Mouse (Mus musculus) liver, embryonic 12.5 days (tissue): ENCODE data around the gene Gm7861. TPM values are rescaled to one million over a fixed set of nuclear protein-coding genes. Genes with fewer than 3 reads are reported as not detected.
"Not testable (repeated sequence)": the region's sequence is repeated elsewhere in the genome, so short reads cannot be mapped to it uniquely, and the experiment has no call there.

Source experiments
- ATAC-seq: fragments of 200-750 bp; cut with Nextera tagmentation; 2 replicates; pipeline ENCODE4 v1.8.0; 2017; ENCODE audit warnings: moderate number of reproducible peaks, mild to moderate bottlenecking, moderate library complexity
- H3K27ac ChIP-seq: fragments of 300-500 bp; sonication (generic); 2 replicates; pipeline ENCODE4 v1.5.1; 2016; ENCODE audit warnings: mild to moderate bottlenecking
- H3K27me3 ChIP-seq: fragments of 300-500 bp; sonication (generic); replicated peaks from 2 replicates; pipeline ENCODE4 v1.6.1; 2016; ENCODE audit warnings: mild to moderate bottlenecking, moderate library complexity
- H3K36me3 ChIP-seq: fragments of 300-500 bp; sonication (generic); 2 replicates; pipeline ENCODE4 v1.6.1; 2016; ENCODE audit warnings: mild to moderate bottlenecking, moderate library complexity
- H3K4me1 ChIP-seq: fragments of 300-500 bp; sonication (generic); 2 replicates; pipeline ENCODE4 v1.6.1; 2016
- H3K4me2 ChIP-seq: fragments of 300-500 bp; sonication (generic); 2 replicates; pipeline ENCODE4 v1.6.1; 2016; ENCODE audit warnings: mild to moderate bottlenecking, moderate library complexity
- H3K4me3 ChIP-seq: fragments of 300-500 bp; sonication (generic); 2 replicates; pipeline ENCODE4 v1.5.1; 2016; ENCODE audit warnings: mild to moderate bottlenecking, moderate library complexity
- H3K9ac ChIP-seq: fragments of 300-500 bp; sonication (generic); 2 replicates; pipeline ENCODE4 v1.6.1; 2016; ENCODE audit warnings: mild to moderate bottlenecking, moderate library complexity
- H3K9me3 ChIP-seq: fragments of 300-500 bp; sonication (generic); replicated peaks from 2 replicates; pipeline ENCODE4 v1.6.1; 2016; ENCODE audit warnings: mild to moderate bottlenecking, moderate library complexity
- WGBS: fragments of 180-500 bp; shearing (Covaris S2); methylation state at CpG from one replicate; pipeline ENCODE4 v1.1.7; 2016; ENCODE audit not compliant: insufficient replicate concordance; 5-methylcytosine and 5-hydroxymethylcytosine counted together
- polyA plus RNA-seq: library from polyadenylated mRNA; unstranded; fragments of >200 nt; fragmentation: Nextera tagmentation; extraction: Ambion mirVana; gene quantifications from 2 replicates; pipeline ENCODE4 v1.2.1, GENCODE M21; 2016

The Gm7861 gene
- not detected in 2 replicates for polyA plus RNA-seq

DNA sequence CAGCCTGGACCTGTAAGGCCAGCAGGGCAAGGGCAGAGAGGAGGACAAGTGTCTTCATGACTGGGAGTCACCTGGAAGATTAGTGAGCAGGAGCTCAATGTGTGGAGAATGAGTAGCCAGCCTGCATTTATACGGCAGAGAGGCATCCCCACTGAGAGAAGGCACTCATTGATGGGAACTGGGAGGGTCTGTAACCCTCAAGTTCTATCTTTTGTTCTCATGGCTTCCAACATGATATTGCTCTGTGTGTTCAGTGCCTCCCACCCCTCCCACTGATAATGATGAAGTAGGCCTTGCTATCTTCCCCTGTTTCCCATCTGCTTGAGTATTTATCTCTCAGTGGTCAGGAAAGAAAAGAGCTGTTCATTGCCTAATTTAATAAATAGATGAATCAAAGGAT lies at the start of gene Gm7861:
TSS of gene Gm7861 (minus strand) at position 101 of the 400 bp plus-strand sequence.
- not testable (repeated sequence) for H3K4me3 ChIP-seq, H3K27me3 ChIP-seq, H3K9ac ChIP-seq, H3K9me3 ChIP-seq, H3K27ac ChIP-seq, H3K4me2 ChIP-seq, ATAC-seq, H3K4me1 ChIP-seq, H3K36me3 ChIP-seq
- WGBS: no CpG with 5 or more reads among the region's 1 CpGs

DNA sequence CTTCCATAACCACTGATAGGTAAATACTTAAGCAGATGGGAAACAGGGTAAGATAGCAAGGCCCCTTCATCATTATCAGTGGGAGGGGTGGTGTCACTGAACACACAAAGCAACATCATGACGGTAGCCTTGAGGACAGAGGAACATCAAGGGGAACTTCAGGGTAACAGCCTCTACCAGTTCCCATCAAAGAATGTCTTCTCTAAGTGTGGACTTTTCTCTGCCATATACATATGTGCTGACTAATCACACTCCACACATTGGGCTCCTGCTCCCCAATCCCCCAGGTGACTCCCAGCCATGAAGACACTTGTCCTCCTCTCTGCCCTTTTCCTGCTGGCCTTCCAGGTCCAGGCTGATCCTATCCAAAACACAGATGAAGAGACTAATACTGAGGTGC lies 23.6 kb upstream of the Gm7861 start, which contains the start of gene Defa26:
TSS of gene Defa26 (plus strand) at position 301 of the 400 bp plus-strand sequence.
- not testable (repeated sequence) for H3K9me3 ChIP-seq, H3K4me3 ChIP-seq, H3K4me2 ChIP-seq, H3K27ac ChIP-seq, H3K36me3 ChIP-seq, H3K27me3 ChIP-seq, H3K9ac ChIP-seq, H3K4me1 ChIP-seq, ATAC-seq
- WGBS: no CpG with 5 or more reads among the region's 1 CpGs

DNA sequence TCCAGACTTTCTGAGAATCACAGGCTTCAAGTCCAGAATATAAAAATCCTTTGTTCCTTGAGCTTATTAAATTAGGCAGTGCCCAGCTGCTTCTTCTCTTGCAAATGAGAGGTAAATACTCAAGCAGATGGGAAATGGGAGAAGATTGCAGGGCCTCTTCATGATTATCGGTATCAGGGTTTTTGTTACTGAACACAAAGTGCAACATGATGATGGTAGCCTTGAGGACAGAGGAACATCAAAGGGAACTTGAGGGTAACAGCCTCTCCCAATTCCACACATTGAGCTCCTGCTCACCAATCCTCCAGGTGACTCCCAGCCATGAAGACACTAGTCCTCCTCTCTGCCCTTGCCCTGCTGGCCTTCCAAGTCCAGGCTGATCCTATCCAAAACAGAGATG lies 11.6 kb downstream of the Gm7861 start, which contains the start of gene Defa28:
TSS of gene Defa28 (plus strand) at position 301 of the 400 bp plus-strand sequence.
- not testable (repeated sequence) for H3K4me2 ChIP-seq
- no CpG with 5 or more reads among the region's 1 CpGs for WGBS

DNA sequence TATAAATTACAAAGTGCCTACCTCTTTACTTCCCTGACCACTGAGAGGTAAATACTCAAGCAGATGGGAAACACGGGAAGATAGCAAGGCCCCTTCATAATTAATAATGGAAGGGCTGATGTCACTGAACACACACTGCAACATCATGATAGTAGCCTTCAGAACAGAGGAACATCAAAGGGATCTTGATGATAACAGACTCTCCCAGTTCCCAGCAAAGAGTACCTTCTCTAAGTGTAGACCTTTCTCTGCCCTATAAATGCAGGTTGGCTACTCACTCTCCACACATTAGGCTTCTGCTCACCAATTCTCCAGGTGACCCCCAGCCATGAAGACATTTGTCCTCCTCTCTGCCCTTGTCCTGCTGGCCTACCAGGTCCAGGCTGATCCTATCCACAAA lies 29.2 kb downstream of the Gm7861 start, which contains the start of gene Defa37:
TSS of gene Defa37 (plus strand) at position 301 of the 400 bp plus-strand sequence.
- not testable (repeated sequence) for H3K4me1 ChIP-seq, H3K4me2 ChIP-seq, H3K36me3 ChIP-seq, H3K4me3 ChIP-seq, H3K9me3 ChIP-seq, ATAC-seq, H3K27me3 ChIP-seq, H3K27ac ChIP-seq, H3K9ac ChIP-seq
- no CpG with 5 or more reads among the region's 1 CpGs for WGBS

More for the DNA sequence above, 11.6 kb downstream of the Gm7861 start, which contains the start of gene Defa28:
- H3K9ac ChIP-seq, H3K4me3 ChIP-seq, H3K27ac ChIP-seq, H3K36me3 ChIP-seq, H3K4me1 ChIP-seq, H3K27me3 ChIP-seq, H3K9me3 ChIP-seq, ATAC-seq: not testable (repeated sequence)

Other genes starting within 250 kb of the Gm7861 start
- gene Defa2, start 216.0 kb downstream of the Gm7861 start, polyA plus RNA-seq: not detected in 2 replicates
- not detected in 2 replicates for gene Defa33, start 202.7 kb downstream of the Gm7861 start, polyA plus RNA-seq
- gene Defa36, start 167.1 kb downstream of the Gm7861 start, polyA plus RNA-seq: not detected in 2 replicates
- not detected in 2 replicates for gene Gm7849, start 137.9 kb downstream of the Gm7861 start, polyA plus RNA-seq
- gene Defa20, start 85.2 kb downstream of the Gm7861 start, polyA plus RNA-seq: not detected in 2 replicates
- gene Defa32, start 65.5 kb downstream of the Gm7861 start, polyA plus RNA-seq: not detected in 2 replicates
- gene Defa37, start 29.1 kb downstream of the Gm7861 start, polyA plus RNA-seq: not detected in 2 replicates
- gene Defa28, start 11.5 kb downstream of the Gm7861 start, polyA plus RNA-seq: not detected in 2 replicates
- not detected in 2 replicates for gene Defa26, start 23.7 kb upstream of the Gm7861 start, polyA plus RNA-seq
- not detected in 2 replicates for gene Defa17, start 61.3 kb upstream of the Gm7861 start, polyA plus RNA-seq
- not detected in 2 replicates for gene Defa34, start 71.3 kb upstream of the Gm7861 start, polyA plus RNA-seq
- not detected in 2 replicates for gene AY761184, start 109.1 kb upstream of the Gm7861 start, polyA plus RNA-seq
- not detected in 2 replicates for gene Defa24, start 140.0 kb upstream of the Gm7861 start, polyA plus RNA-seq
- gene Defb50, start 229.0 kb upstream of the Gm7861 start, polyA plus RNA-seq: not detected in 2 replicates
- gene Defb2, start 245.4 kb upstream of the Gm7861 start, polyA plus RNA-seq: not detected in 2 replicates